Mouse (Mus musculus): Measurements from ENCODE around the gene Lmna.

Gene Lmna

GRCm38 (mm10) chr3:88520078-88520477 lies 10.3 kb upstream of the Lmna start:
- DNase-seq (ENCODE audit: low read depth), result no peak

GRCm38 (mm10) chr3:88518411-88518810 lies 8.7 kb upstream of the Lmna start:
- no peak for DNase-seq (ENCODE audit: low read depth)

- DNase-seq (ENCODE audit: low read depth), result no peak
Measured at GRCm38 (mm10) chr3:88516407-88516806, 6.7 kb upstream of the Lmna start.

GRCm38 (mm10) chr3:88515095-88515386 lies 5.3 kb upstream of the Lmna start:
- no peak for DNase-seq (ENCODE audit: low read depth)

- DNase-seq (ENCODE audit: low read depth), result no peak
Measured at GRCm38 (mm10) chr3:88514231-88515094, 4.7 kb upstream of the Lmna start.

GRCm38 (mm10) chr3:88513546-88514115 lies 3.9 kb upstream of the Lmna start:
- no peak for DNase-seq (ENCODE audit: low read depth)

- no peak for DNase-seq (ENCODE audit: low read depth)
Measured at GRCm38 (mm10) chr3:88512896-88513545, 3.3 kb upstream of the Lmna start.

GRCm38 (mm10) chr3:88512141-88512895 lies 2.6 kb upstream of the Lmna start:
- DNase-seq (ENCODE audit: low read depth), result no peak

GRCm38 (mm10) chr3:88511559-88511958 lies 1.8 kb upstream of the Lmna start:
- DNase-seq (ENCODE audit: low read depth), result no peak

- no peak for DNase-seq (ENCODE audit: low read depth)
Measured at GRCm38 (mm10) chr3:88510421-88511289, 899 bp upstream of the Lmna start.

GRCm38 (mm10) chr3:88509250-88509649 lies 506 bp downstream of the Lmna start:
- DNase-seq (ENCODE audit: low read depth), result no peak

GRCm38 (mm10) chr3:88505765-88506164 lies 4.0 kb downstream of the Lmna start:
- DNase-seq (ENCODE audit: low read depth), result no peak

GRCm38 (mm10) chr3:88505081-88505480 lies 4.7 kb downstream of the Lmna start:
- no peak for DNase-seq (ENCODE audit: low read depth)

- no peak for DNase-seq (ENCODE audit: low read depth)
Measured at GRCm38 (mm10) chr3:88503881-88504746, 5.6 kb downstream of the Lmna start.

- no peak for DNase-seq (ENCODE audit: low read depth)
Measured at GRCm38 (mm10) chr3:88503505-88503863, 6.3 kb downstream of the Lmna start.

GRCm38 (mm10) chr3:88502641-88503504 lies 6.9 kb downstream of the Lmna start:
- DNase-seq (ENCODE audit: low read depth), result peak; percentile 82

- no peak for DNase-seq (ENCODE audit: low read depth)
Measured at GRCm38 (mm10) chr3:88502031-88502571, 7.7 kb downstream of the Lmna start.

- DNase-seq (ENCODE audit: low read depth), result no peak
Measured at GRCm38 (mm10) chr3:88501366-88502030, 8.3 kb downstream of the Lmna start.
